Mouse (Mus musculus) limb, embryonic 11.5 days (tissue): Measurements from ENCODE around the gene Dynlt1b. TPM values are rescaled to one million over a fixed set of nuclear protein-coding genes. Genes with fewer than 3 reads are reported as not detected.
A peak's percentile ranks its signal among the peaks of the same experiment; 100 is the strongest.
"Not testable (repeated sequence)": the region's sequence is repeated elsewhere in the genome, so short reads cannot be mapped to it uniquely, and the experiment has no call there.

Source experiments
- ATAC-seq: fragments of 200-750 bp; cut with Nextera tagmentation; 2 replicates; pipeline ENCODE4 v1.8.0; 2017; ENCODE audit warnings: low read depth; ENCODE audit not compliant: insufficient number of reproducible peaks, low FRiP score, low TSS enrichment
- DNase-seq: peaks from one replicate; pipeline ENCODE4 v3.0.0-alpha.2; 2015; ENCODE audit warnings: low spot score
- H3K27ac ChIP-seq: fragments of 300-500 bp; sonication (generic); replicated peaks from 2 replicates; pipeline ENCODE4 v1.5.1; 2014; ENCODE audit warnings: low read depth, mild to moderate bottlenecking, low read length
- H3K27me3 ChIP-seq: fragments of 300-500 bp; sonication (generic); 2 replicates; pipeline ENCODE4 v1.6.1; 2014; ENCODE audit warnings: mild to moderate bottlenecking, low read length, mixed read lengths; ENCODE audit not compliant: control insufficient read depth, insufficient read depth
- H3K36me3 ChIP-seq: fragments of 300-500 bp; sonication (generic); 2 replicates; pipeline ENCODE4 v1.6.1; 2014; ENCODE audit warnings: mild to moderate bottlenecking, low read length, moderate library complexity, mixed read lengths; ENCODE audit not compliant: control insufficient read depth, insufficient read depth
- H3K4me1 ChIP-seq: fragments of 300-500 bp; sonication (generic); 2 replicates; pipeline ENCODE4 v1.6.1; 2014; ENCODE audit warnings: low read length, mixed read lengths; ENCODE audit not compliant: control insufficient read depth, insufficient read depth
- H3K4me2 ChIP-seq: fragments of 300-500 bp; sonication (generic); 2 replicates; pipeline ENCODE4 v1.6.1; 2014; ENCODE audit warnings: low read depth, mild to moderate bottlenecking, moderate library complexity; ENCODE audit not compliant: severe bottlenecking
- H3K4me3 ChIP-seq: fragments of 300-500 bp; sonication (generic); 2 replicates; pipeline ENCODE4 v1.5.1; 2014; ENCODE audit warnings: low read depth, low read length
- H3K9ac ChIP-seq: fragments of 300-500 bp; sonication (generic); 2 replicates; pipeline ENCODE4 v1.6.1; 2014; ENCODE audit warnings: mild to moderate bottlenecking, low read length
- H3K9me3 ChIP-seq: fragments of 300-500 bp; sonication (generic); 2 replicates; pipeline ENCODE4 v1.6.1; 2016; ENCODE audit warnings: low read length; ENCODE audit not compliant: control insufficient read depth
- WGBS: fragments of 180-500 bp; shearing (Covaris S2); extraction: QIAGEN DNeasy Blood & Tissue Kit; methylation state at CpG from one replicate; pipeline ENCODE4 v1.1.7; 2014; 5-methylcytosine and 5-hydroxymethylcytosine counted together
- polyA plus RNA-seq: library from polyadenylated mRNA; unstranded; fragments of >200 nt; fragmentation: Nextera tagmentation; extraction: Ambion mirVana; gene quantifications from 2 replicates; pipeline ENCODE4 v1.2.1, GENCODE M21; 2014

Dynlt1b gene
- polyA plus RNA-seq, result 502 TPM in 2 replicates

GRCm38 (mm10) chr17:6429945-6430344, at the start of gene Dynlt1b:
Dynlt1b (plus strand) TSS chr17:6430112.
- under 1% methylated on average over 27 of the region's 27 CpGs for WGBS
- H3K27ac ChIP-seq, result not testable (repeated sequence)

GRCm38 (mm10) chr17:6380182-6380841, 49.6 kb upstream of the Dynlt1b start:
- H3K36me3 ChIP-seq, H3K4me1 ChIP-seq, H3K27ac ChIP-seq, H3K4me2 ChIP-seq, H3K27me3 ChIP-seq, H3K9ac ChIP-seq, H3K9me3 ChIP-seq, H3K4me3 ChIP-seq, DNase-seq: not testable (repeated sequence)
- 78% methylated on average over 1 of the region's 8 CpGs for WGBS
- ATAC-seq, result peak; percentile 82

More at GRCm38 (mm10) chr17:6429945-6430344, at the start of gene Dynlt1b:
- H3K36me3 ChIP-seq, H3K9me3 ChIP-seq, H3K4me1 ChIP-seq, H3K27me3 ChIP-seq: not testable (repeated sequence)
- ATAC-seq, result peak; percentile 97
- peak within 1 kb of the TSS; percentile 74 for H3K9ac ChIP-seq
- H3K4me3 ChIP-seq, result peak within 1 kb of the TSS; percentile 51
- peak within 1 kb of the TSS; percentile 50 for H3K4me2 ChIP-seq
- peak; percentile 100 for DNase-seq

- WGBS, result no CpG with 5 or more reads among the region's 8 CpGs
- not testable (repeated sequence) for H3K27me3 ChIP-seq, H3K4me3 ChIP-seq, H3K4me2 ChIP-seq, H3K36me3 ChIP-seq, H3K4me1 ChIP-seq, ATAC-seq, H3K27ac ChIP-seq, H3K9me3 ChIP-seq, H3K9ac ChIP-seq, DNase-seq
Observed at GRCm38 (mm10) chr17:6381071-6381682, 48.7 kb upstream of the Dynlt1b start.

DNA sequence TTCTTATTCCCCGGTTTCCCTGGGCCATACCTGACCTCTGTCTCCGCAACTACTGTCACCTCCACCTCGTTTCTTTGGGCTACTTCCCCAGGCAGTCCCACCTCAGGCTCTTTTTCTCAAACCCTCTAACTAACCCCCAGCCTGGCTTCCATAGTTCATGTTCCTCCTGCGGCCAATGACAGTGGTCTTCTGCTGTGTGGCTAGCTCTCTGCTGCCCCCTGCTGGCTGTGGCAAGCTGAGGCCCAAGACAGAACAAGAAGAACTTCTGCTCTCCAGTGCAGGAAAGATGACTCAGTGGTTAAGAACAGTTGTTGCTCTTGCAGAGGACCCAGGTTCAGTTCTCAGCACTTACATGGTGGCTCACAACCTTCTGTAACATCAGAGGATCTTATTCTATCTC, 43.0 kb upstream of the Dynlt1b start:
- not testable (repeated sequence) for H3K27me3 ChIP-seq

GRCm38 (mm10) chr17:6387380-6387911, 42.5 kb upstream of the Dynlt1b start:
- not testable (repeated sequence) for H3K4me1 ChIP-seq, H3K36me3 ChIP-seq, H3K4me2 ChIP-seq, H3K27me3 ChIP-seq, H3K4me3 ChIP-seq, H3K9me3 ChIP-seq, H3K9ac ChIP-seq, H3K27ac ChIP-seq, DNase-seq
- ATAC-seq, result peak; percentile 40; the same call in 1 of the 2 replicates
- WGBS, result no CpG with 5 or more reads among the region's 9 CpGs

More for the DNA sequence above, 43.0 kb upstream of the Dynlt1b start:
- not testable (repeated sequence) for H3K4me3 ChIP-seq, H3K9ac ChIP-seq, H3K4me1 ChIP-seq, H3K27ac ChIP-seq, H3K9me3 ChIP-seq, H3K36me3 ChIP-seq, DNase-seq, H3K4me2 ChIP-seq
- no CpG with 5 or more reads among the region's 4 CpGs for WGBS
- ATAC-seq, result peak; percentile 61; the same call in 1 of the 2 replicates

DNA sequence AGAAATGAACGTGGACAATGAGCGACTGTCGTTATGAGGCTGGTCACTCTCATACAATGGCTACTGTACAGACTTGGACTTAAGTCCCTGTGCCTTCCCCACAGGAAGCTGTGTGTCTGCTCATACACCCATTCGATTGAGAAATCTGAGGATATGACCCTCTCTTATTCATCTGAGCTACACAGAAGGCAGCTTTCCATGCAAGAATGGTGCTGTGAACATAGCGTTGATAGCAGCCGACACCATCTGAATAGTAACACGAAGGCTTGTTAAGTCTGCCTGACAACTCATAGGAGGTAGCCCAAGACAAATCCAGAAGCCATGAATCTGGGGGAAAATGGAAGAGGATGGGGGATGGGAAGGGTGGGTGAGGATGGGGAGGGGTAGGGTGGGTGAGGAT, 40.4 kb upstream of the Dynlt1b start:
- WGBS, result 89% methylated on average over 1 of the region's 7 CpGs
- not testable (repeated sequence) for H3K9me3 ChIP-seq, H3K27ac ChIP-seq, H3K4me1 ChIP-seq, ATAC-seq, H3K4me2 ChIP-seq, H3K27me3 ChIP-seq, H3K4me3 ChIP-seq, H3K9ac ChIP-seq, H3K36me3 ChIP-seq, DNase-seq

DNA sequence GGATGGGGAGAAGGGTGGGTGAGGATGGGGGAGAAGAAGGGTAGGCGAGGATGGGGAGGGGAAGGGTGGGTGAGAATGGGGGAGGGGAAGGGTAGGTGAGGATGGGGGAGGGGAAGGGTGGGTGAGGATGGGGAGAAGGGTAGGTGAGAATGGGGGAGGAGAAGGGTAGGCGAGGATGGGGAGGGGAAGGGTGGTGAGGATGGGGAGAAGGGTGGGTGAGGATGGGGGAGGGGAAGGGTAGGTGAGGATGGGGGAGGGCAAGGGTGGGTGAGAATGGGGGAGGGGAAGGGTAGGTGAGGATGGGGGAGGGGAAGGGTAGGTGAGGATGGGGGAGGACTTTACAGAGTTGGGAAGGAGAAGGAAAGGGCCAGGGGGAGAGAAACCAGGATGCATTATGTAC, 39.2 kb upstream of the Dynlt1b start:
- H3K27me3 ChIP-seq, result not testable (repeated sequence)
- WGBS, result 88% methylated on average over 1 of the region's 2 CpGs

DNA sequence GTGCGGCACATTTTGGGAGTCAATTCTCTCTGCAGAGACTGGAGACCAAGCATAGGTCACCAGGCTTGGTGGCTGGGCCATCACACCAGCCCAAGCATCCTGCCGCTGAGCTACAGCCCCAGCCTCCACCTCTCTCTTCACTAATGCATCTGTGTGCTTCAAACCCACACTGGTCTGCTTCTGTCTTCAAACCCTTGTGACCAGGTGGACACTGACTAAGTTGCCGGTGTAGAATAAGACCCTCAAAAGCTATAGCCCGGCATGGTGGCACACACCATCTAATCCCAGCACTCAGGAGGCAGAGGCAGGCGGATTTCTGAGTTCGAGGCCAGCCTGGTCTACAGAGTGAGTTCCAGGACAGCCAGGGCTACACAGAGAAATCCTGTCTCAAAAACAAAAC, 38.2 kb upstream of the Dynlt1b start:
- H3K36me3 ChIP-seq, H3K4me2 ChIP-seq, H3K4me1 ChIP-seq, ATAC-seq, H3K4me3 ChIP-seq, H3K27me3 ChIP-seq, H3K9ac ChIP-seq, H3K27ac ChIP-seq, H3K9me3 ChIP-seq: not testable (repeated sequence)
- WGBS, result 82% methylated on average over 5 of the region's 6 CpGs
- DNase-seq, result peak; percentile 17

More for the DNA sequence above, 39.2 kb upstream of the Dynlt1b start:
- DNase-seq, H3K27ac ChIP-seq, H3K4me1 ChIP-seq, H3K9me3 ChIP-seq, H3K9ac ChIP-seq, H3K36me3 ChIP-seq, H3K4me3 ChIP-seq, ATAC-seq, H3K4me2 ChIP-seq: not testable (repeated sequence)
